Mouse (Mus musculus) erythroblast, embryonic 14.5 days (primary cell): ENCODE results near the gene Ubxn11.

Experiments used
- GATA1 ChIP-seq: IDR thresholded peaks from 2 replicates; pipeline ENCODE4 v1.6.1; 2012; ENCODE audit warnings: low read length, inconsistent platforms, mixed read lengths
- TAL1 ChIP-seq: IDR thresholded peaks from 3 replicates; pipeline ENCODE4 v1.6.1; 2012; ENCODE audit warnings: low read length, inconsistent platforms, mixed read lengths

- TF ChIP-seq GATA1 (no peak), TAL1 (no peak)
These were observed 30.2 kb downstream of the Ubxn11 start for GRCm38 (mm10) chr4:134132519-134133095.
